Mouse (Mus musculus) spleen, adult 2 months (tissue): Measurements from ENCODE around the gene 5530401A14Rik.

Source experiments
- CTCF ChIP-seq: fragments of 200-500 bp; IDR thresholded peaks from 2 replicates; pipeline ENCODE4 v1.5.1; 2011; ENCODE audit warnings: mild to moderate bottlenecking, inconsistent platforms; ENCODE audit not compliant: insufficient read depth, insufficient read length, insufficient replicate concordance; ENCODE audit errors: extremely low read depth
- POLR2A ChIP-seq: fragments of 200-500 bp; IDR thresholded peaks from 2 replicates; pipeline ENCODE4 v1.6.1; 2011; ENCODE audit warnings: low read depth, low read length, inconsistent platforms

- TF ChIP-seq CTCF = no peak
- TF ChIP-seq POLR2A = no peak
Measured at GRCm38 (mm10) chr11:81845010-81845685, 15.3 kb upstream of the 5530401A14Rik start.
